Mouse (Mus musculus) small intestine, adult 10 weeks (tissue): ENCODE results near the gene Arfgef2. TPM values are rescaled to one million over a fixed set of nuclear protein-coding genes. Genes with fewer than 3 reads are reported as not detected.

Source experiments
- polyA plus RNA-seq: library from polyadenylated mRNA; stranded (reverse); fragments of 350-450 nt; fragmentation: Illumina TruSeq; extraction: RNeasy Lipid Tissue Mini Kit (QIAGEN cat#74804); gene quantifications from one replicate; pipeline ENCODE4 v1.2.3, GENCODE M21; 2014; ENCODE audit warnings: low replicate concordance

Arfgef2 gene
- polyA plus RNA-seq = 16.5 TPM

GRCm38 (mm10) chr2:166805250-166806172 is at the start of gene Arfgef2:
Gene Arfgef2 (plus strand): TSS chr2:166805588.

GRCm38 (mm10) chr2:166792355-166792754 is 13.0 kb upstream of the Arfgef2 start, which contains the start of gene Trp53rkb:
Gene Trp53rkb (plus strand): TSS chr2:166792531.

GRCm38 (mm10) chr2:166905711-166906522 is 100.5 kb downstream of the Arfgef2 start, which contains the start of gene Cse1l:
Gene Cse1l (plus strand): TSS chr2:166906040.

Other genes starting within 250 kb of the Arfgef2 start
- gene Prex1, start 91.8 kb upstream of the Arfgef2 start, polyA plus RNA-seq = 2.5 TPM
- 0.33 TPM for gene Trp53rkb, start 13.1 kb upstream of the Arfgef2 start, polyA plus RNA-seq
- 151 TPM for gene Cse1l, start 100.5 kb downstream of the Arfgef2 start, polyA plus RNA-seq
- 24.7 TPM for gene Stau1, start 190.7 kb downstream of the Arfgef2 start, polyA plus RNA-seq
- 4.5 TPM for gene Ddx27, start 209.6 kb downstream of the Arfgef2 start, polyA plus RNA-seq